Mouse (Mus musculus): ENCODE measurements around the gene Olfr890.
"Not testable (repeated sequence)": the region's sequence is repeated elsewhere in the genome, so short reads cannot be mapped to it uniquely, and the experiment has no call there.

Olfr890 gene

DNA sequence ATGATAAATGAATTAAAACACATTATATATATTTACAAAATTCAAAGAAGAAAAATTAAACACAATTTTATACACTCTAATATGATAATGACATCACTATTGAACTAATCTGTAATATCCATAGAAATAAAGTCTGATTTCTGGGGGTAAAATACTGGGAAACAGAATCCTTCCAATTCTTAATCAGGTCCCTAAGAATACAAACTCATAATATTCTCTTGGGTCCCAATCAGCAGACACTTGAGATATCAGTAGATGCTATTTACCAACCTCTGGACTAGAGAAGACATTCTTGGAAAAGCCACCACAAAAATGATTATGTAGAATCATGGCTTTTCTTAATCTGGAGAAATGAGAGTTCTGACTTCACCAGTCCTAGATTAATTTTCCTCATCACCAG is at the start of gene Olfr890:
Olfr890 (plus strand) TSS at position 301 of the 400 bp plus-strand sequence.
- DNase-seq (ENCODE audit: low spot score) = no peak

DNA sequence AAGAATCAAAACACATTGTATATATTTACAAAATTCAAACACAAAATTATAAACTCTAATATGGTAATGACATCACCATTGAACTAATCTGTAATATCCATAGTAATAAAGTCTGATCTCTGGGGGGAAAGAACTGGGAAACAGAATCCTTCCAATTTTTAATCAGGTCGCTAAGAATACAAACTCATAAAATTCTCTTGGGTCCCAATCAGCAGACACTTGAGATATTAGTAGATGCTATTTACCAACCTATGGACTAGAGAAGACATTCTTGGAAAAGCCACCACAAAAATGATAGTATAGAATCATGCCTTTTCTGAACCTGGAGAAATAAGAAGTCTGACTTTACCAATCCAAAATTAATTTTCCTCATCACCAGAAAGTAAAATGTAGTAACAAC is 34.5 kb upstream of the Olfr890 start, which contains the start of gene Olfr888:
Olfr888 (plus strand) TSS at position 301 of the 400 bp plus-strand sequence.
- DNase-seq (ENCODE audit: low spot score) = no peak

DNA sequence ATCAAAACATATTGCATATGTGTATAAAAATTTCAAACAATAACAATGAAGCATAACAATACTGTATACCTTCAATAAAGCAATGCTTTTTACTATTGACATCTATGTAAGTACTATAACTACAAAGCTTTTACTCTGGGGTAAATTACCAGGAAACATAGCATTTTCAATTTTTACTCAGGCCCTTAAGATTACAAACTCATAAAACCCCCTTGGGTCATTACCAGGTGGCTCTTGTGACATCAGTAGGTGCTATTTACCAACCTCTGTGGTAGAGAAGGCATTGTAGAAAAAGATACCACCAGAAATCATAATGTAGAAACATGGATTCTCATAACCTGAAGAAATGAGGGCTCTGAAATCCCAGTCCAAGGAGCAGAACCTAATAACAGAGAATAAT is 27.4 kb upstream of the Olfr890 start, which contains the start of gene Olfr889:
Olfr889 (plus strand) TSS at position 301 of the 400 bp plus-strand sequence.
- DNase-seq (ENCODE audit: low spot score) = no peak

DNA sequence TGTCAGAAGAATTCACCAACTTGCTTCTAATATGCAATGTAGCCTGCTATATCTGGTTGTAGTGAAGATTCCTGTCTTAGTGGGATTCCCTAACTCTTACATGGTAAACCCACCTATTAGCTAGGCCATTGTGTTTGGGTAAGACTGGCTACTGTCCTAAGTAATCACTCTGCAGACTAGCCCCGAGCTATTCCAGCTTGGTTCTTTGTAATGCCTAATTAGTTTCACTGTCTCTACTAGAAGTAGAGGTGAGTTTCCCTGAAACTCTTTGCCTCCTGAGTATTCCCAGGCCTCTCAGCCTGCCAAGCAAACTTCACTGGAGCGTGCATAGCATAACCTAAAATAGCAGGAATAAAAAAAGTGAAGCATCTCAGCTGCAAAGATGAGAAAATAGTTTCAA is 26.0 kb downstream of the Olfr890 start:
- not testable (repeated sequence) for DNase-seq (ENCODE audit: low spot score)

DNA sequence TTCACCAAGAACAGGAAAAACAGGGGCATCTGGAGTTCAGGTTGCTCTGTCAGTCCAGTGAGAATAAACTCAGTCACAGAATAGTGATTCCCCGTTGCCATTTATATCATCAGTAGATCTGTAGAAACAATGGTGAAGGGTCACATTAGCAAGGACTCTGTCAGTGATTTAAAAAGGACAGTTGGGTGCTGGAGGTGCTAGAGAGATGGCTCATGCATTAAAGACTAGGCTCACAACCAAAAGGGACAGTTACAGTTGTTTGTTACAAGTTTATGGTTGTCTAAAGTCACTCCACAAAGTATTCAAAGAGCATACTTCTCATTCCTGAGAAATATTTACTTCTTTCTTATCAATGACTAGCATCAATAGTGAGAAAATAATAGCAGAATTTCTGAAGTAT is 38.4 kb downstream of the Olfr890 start, which contains the start of gene Olfr891:
Olfr891 (minus strand) TSS at position 101 of the 400 bp plus-strand sequence.
- no peak for DNase-seq (ENCODE audit: low spot score)
